Mouse (Mus musculus) bone marrow, adult 2 months (tissue): ENCODE data around the gene Slmap.

Experiments
- CTCF ChIP-seq: fragments of 200-500 bp; IDR thresholded peaks from 2 replicates; pipeline ENCODE4 v1.5.1; 2011; ENCODE audit warnings: low read length, control low read depth; ENCODE audit not compliant: control insufficient read depth, insufficient read depth
- POLR2A ChIP-seq: fragments of 200-500 bp; IDR thresholded peaks from 2 replicates; pipeline ENCODE4 v1.6.1; 2011; ENCODE audit warnings: low read depth, mild to moderate bottlenecking, control low read depth, low read length, borderline replicate concordance; ENCODE audit not compliant: control insufficient read depth

DNA sequence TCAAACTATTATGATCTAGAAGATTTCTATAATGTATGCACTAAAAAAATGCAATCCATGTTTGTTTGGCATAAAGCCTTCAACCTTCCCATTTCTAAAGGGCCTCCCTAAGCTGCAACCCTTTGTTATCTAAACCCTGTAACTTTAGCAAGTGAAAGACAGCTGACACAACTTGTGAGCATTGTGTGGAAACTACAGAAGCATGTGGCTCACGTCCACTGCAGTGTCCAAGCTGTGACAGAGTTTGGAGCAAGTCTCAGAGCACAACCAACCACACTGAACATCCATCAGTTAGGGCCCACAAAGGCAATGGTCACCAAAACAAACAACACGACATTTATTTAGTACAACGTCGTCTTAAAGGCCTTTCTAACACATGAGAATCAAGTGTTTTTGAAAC, 117.6 kb downstream of the Slmap start:
- no peak for TF ChIP-seq CTCF
- TF ChIP-seq POLR2A: no peak
